Mouse (Mus musculus): ENCODE measurements around the gene Btbd35f13. TPM values are rescaled to one million over a fixed set of nuclear protein-coding genes. Genes with fewer than 3 reads are reported as not detected.

Btbd35f13 gene
- total RNA-seq (2023) = not detected

DNA sequence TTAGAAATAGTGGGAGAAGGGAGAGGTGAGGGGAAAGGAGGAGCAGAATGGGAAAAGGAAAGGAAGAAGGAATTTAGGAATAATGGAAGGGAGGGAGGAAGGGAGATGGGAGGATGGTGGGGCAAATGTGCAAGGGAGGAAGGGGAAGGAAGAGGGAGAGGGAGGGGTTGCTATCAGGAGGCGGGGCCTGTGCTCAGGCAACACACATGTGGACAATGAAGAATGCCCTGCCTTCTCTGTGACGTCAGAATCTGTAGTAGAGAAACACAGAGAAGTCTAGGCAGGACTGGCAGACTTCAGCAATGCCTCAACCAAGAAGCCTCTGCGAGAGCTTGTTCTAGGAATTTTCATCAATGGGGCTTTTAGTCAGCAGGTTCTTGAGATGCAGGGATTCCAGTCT is at the start of gene Btbd35f13:
Gene Btbd35f13 (plus strand): TSS at position 301 of the 400 bp plus-strand sequence.

DNA sequence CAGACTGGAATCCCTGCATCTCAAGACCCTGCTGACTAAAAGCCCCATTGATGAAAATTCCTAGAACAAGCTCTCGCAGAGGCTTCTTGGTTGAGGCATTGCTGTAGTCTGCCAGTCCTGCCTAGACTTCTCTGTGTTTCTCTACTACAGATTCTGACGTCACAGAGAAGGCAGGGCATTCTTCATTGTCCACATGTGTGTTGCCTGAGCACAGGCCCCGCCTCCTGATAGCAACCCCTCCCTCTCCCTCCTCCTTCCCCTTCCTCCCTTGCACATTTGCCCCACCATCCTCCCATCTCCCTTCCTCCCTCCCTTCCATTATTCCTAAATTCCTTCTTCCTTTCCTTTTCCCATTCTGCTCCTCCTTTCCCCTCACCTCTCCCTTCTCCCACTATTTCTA is 45.3 kb downstream of the Btbd35f13 start, which contains the start of gene Btbd35f14:
Gene Btbd35f14 (minus strand): TSS at position 101 of the 400 bp plus-strand sequence.

Other genes starting within 250 kb of the Btbd35f13 start
- not detected for gene Btbd35f15, start 79.9 kb upstream of the Btbd35f13 start, total RNA-seq (2023)
- not detected for gene Btbd35f14, start 45.2 kb downstream of the Btbd35f13 start, total RNA-seq (2023)

Measured in B cell, adult 67 days (primary cell).